12 mouse cellular contexts compared by ENCODE assay signal in genomic region chr4:126810566-126810965, GRCm38 (mm10).
"Had no signal": no experiment of that assay in that cellular context is flagged by ENCODE, and none has a peak within 500 bp of the region (broad histone marks: within the 10 kb centered on the region; RNA-seq: fewer than 3 reads in every experiment).

No protein-coding gene starts in this region.

- DNase-seq: liver, postnatal 0 days; lung, adult 2 months; lung, postnatal 14 days; lung, postnatal 36 days; retina, postnatal 1 day; right cerebral cortex, adult 18-20 months; right cerebral cortex, postnatal 25 days; right cerebral cortex, postnatal 4 days; spleen, adult 18-20 months; thymus, adult 18-20 months; thymus, postnatal 14 days; thymus, postnatal 36 days had no signal
